ENCODE assay signal across 30 mouse cellular contexts in the genomic region with DNA sequence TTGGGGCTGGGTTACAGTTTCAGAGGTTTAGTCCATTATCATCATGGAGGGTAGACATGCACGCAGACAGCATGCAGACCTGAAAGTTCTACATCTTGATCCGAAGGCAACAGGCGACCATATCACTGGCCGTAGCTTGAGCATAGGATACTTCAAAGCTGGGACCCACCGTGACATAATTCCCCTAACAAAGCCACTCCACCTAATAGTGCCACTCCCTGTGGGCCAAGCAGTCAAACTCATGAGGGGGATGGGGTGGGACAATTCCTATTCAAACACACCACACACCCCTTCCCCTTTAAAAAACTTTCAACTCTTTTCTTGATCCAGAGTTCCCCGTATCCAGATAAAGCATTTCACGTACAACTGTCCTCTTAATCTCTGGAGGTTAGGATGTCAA. TPM values are rescaled to one million over a fixed set of nuclear protein-coding genes. Genes with fewer than 3 reads are reported as not detected.
A peak's percentile ranks its signal among the peaks of the same experiment; 100 is the strongest.
DNase-seq lines count a peak whose midpoint lies in the region; ATAC-seq and TF ChIP-seq lines count a peak whose summit lies in the region.
"Had no signal": no experiment of that assay in that cellular context is flagged by ENCODE, and none has a peak within 500 bp of the region (broad histone marks: within the 10 kb centered on the region; RNA-seq: fewer than 3 reads in every experiment).

No protein-coding gene starts in this region.

- H3K4me1 ChIP-seq in neural tube, embryonic 13.5 days (replicated peaks), result no peaks in the 10 kb centered on the region
- H3K4me1 ChIP-seq in ES-E14 (ENCODE audit: control insufficient read depth in 2 of 2, insufficient read depth in 2 of 2, low read length in 2 of 2, poor library complexity in 1 of 2), result no peaks in the 10 kb centered on the region
- H3K4me1 ChIP-seq: embryonic facial prominence, embryonic 13.5 days; embryonic facial prominence, embryonic 15.5 days; forebrain, embryonic 12.5 days had no signal

- in situ Hi-C loops in ES-E14 (cut with MboI; ENCODE audit: low sequenced_read_pairs in 2 of 2, unreplicated experiment in 2 of 2), result no loop called here

- H3K27ac ChIP-seq in neural tube, embryonic 13.5 days (replicated peaks), result no peak overlapping the region
- no peak overlapping the region for H3K27ac ChIP-seq in ES-E14 (ENCODE audit: insufficient read depth, low read depth, low read length, poor library complexity, severe bottlenecking)
- H3K27ac ChIP-seq: embryonic facial prominence, embryonic 13.5 days; embryonic facial prominence, embryonic 15.5 days; forebrain, embryonic 12.5 days had no signal

- no peak overlapping the region for H3K4me3 ChIP-seq in neural tube, embryonic 13.5 days
- H3K4me3 ChIP-seq in ES-E14 (ENCODE audit: insufficient read depth in 1 of 2, low read depth in 1 of 2, low read length in 2 of 2, poor library complexity in 1 of 2, severe bottlenecking in 1 of 2), result no peak overlapping the region
- H3K4me3 ChIP-seq: embryonic facial prominence, embryonic 13.5 days; embryonic facial prominence, embryonic 15.5 days; erythroblast, embryonic 14.5 days; forebrain, embryonic 12.5 days had no signal

- H3K36me3 ChIP-seq in neural tube, embryonic 13.5 days, result no peaks in the 10 kb centered on the region
- H3K36me3 ChIP-seq in ES-E14 (ENCODE audit: control insufficient read depth, insufficient read depth, low read length, poor library complexity, severe bottlenecking), result no peaks in the 10 kb centered on the region
- H3K36me3 ChIP-seq: embryonic facial prominence, embryonic 13.5 days; embryonic facial prominence, embryonic 15.5 days; forebrain, embryonic 12.5 days had no signal

- 0 out of 2 replicates have a peak overlapping the region, but pooled peaks have one; percentile 13 for H3K4me2 ChIP-seq in neural tube, embryonic 13.5 days
- H3K4me2 ChIP-seq: embryonic facial prominence, embryonic 13.5 days; embryonic facial prominence, embryonic 15.5 days; forebrain, embryonic 12.5 days had no signal

- WGBS in neural tube, embryonic 13.5 days, result 82% methylated on average over 7 of the region's 7 CpGs

- no peaks in the 10 kb centered on the region for H3K27me3 ChIP-seq in neural tube, embryonic 13.5 days
- H3K27me3 ChIP-seq: embryonic facial prominence, embryonic 13.5 days; embryonic facial prominence, embryonic 15.5 days; forebrain, embryonic 12.5 days had no signal

- no peaks in the 10 kb centered on the region for H3K9me3 ChIP-seq in neural tube, embryonic 13.5 days
- H3K9me3 ChIP-seq in ES-E14 (ENCODE audit: control insufficient read depth, insufficient read depth, low read depth, low read length), result no peaks in the 10 kb centered on the region
- H3K9me3 ChIP-seq: embryonic facial prominence, embryonic 13.5 days; embryonic facial prominence, embryonic 15.5 days had no signal

- DNase-seq in neural tube, embryonic 10.5 days (ENCODE audit: extremely low spot score, low spot score), result no peak
- DNase-seq in ES-CJ7 (ENCODE audit: low read depth, low spot score), result peak; percentile 37
- DNase-seq in ES-E14 (ENCODE audit: low read depth, low spot score), result no peak
- DNase-seq in adrenal gland, adult (ENCODE audit: inconsistent age in 2 of 2, low spot score in 1 of 2), result no peak
- DNase-seq in thymus, adult 18-20 months, result no peak
- DNase-seq: adrenal gland, adult 2 months; adrenal gland, postnatal 10 days; adrenal gland, postnatal 25 days; cerebellum, adult 11 months; cerebellum, adult 18-20 months; cerebellum, adult 8-10 months; cerebellum, adult 9-11 months; cerebellum, postnatal 14 days; cerebellum, postnatal 36 days; embryo, embryonic 11 days had no signal

- ATAC-seq in neural tube, embryonic 13.5 days (ENCODE audit: low read depth), result no peak; the same call in 1 of the 2 replicates
- ATAC-seq: activated CD4-positive, CD25-positive, alpha-beta regulatory T cell, adult 4 months; forebrain, embryonic 14.5 days; forebrain, embryonic 16.5 days had no signal

- no peak overlapping the region for H3K9ac ChIP-seq in neural tube, embryonic 13.5 days
- H3K9ac ChIP-seq in ES-E14 (ENCODE audit: insufficient read depth, low read depth, low read length, poor library complexity, severe bottlenecking), result no peak overlapping the region
- H3K9ac ChIP-seq: embryonic facial prominence, embryonic 13.5 days; embryonic facial prominence, embryonic 15.5 days; forebrain, embryonic 12.5 days had no signal

TF ChIP-seq in ES-E14, 5 proteins besides CTCF, POLR2A, EP300 and RAD21:
- no peak for TF ChIP-seq ZC3H11A (IDR thresholded peaks at IDR 0.05; ENCODE audit: borderline replicate concordance, low read depth, low read length)
- TF ChIP-seq ZNF384 (IDR thresholded peaks at IDR 0.05; ENCODE audit: low read depth, low read length), result peak; percentile 60; the same call in 1 of the 2 replicates
- TF ChIP-seq MAFK (IDR thresholded peaks at IDR 0.05; ENCODE audit: insufficient read depth, low read depth, low read length), result no peak
- TF ChIP-seq HCFC1 (IDR thresholded peaks at IDR 0.05; ENCODE audit: borderline replicate concordance, insufficient read depth, low read length), result no peak
- TF ChIP-seq CHD2 (IDR thresholded peaks at IDR 0.05; ENCODE audit: low read depth, low read length), result no peak

RNA-seq across cellular contexts. Expression of gene Zfp42, which starts 23.5 kb away (rescaled TPM):
- not detected in 2 replicates for polyA plus RNA-seq in neural tube, embryonic 13.5 days (2015; fragmentation: Nextera tagmentation; extraction: Ambion mirVana)
- total RNA-seq in ES-E14 (2012; rRNA removed), result 412 and 503 TPM in 2 replicates
- total RNA-seq: adrenal gland, adult 2 months; adrenal gland, postnatal 10 days; adrenal gland, postnatal 25 days; adrenal gland, postnatal 4 days; common myeloid progenitor, adult 5-6 weeks; MEL had no signal
- polyA plus RNA-seq: activated CD4-positive, CD25-positive, alpha-beta regulatory T cell, adult 4 months; adrenal gland, adult 2 months; brain, embryonic 14.5 days; C2C12; embryonic facial prominence, embryonic 11.5 days; embryonic facial prominence, embryonic 13.5 days; embryonic facial prominence, embryonic 15.5 days; erythroblast, embryonic 14.5 days; forebrain, embryonic 12.5 days; forebrain, embryonic 14.5 days; forebrain, embryonic 16.5 days; frontal cortex, adult 2 months had no signal
